9 mouse cellular contexts compared by ENCODE assay signal in genomic region chr4:129020454-129020853, GRCm38 (mm10). TPM values are rescaled to one million over a fixed set of nuclear protein-coding genes. Genes with fewer than 3 reads are reported as not detected.
DNase-seq lines count a peak whose midpoint lies in the region; ATAC-seq and TF ChIP-seq lines count a peak whose summit lies in the region.
"Had no signal": no experiment of that assay in that cellular context is flagged by ENCODE, and none has a peak within 500 bp of the region (broad histone marks: within the 10 kb centered on the region; RNA-seq: fewer than 3 reads in every experiment).

No protein-coding gene starts in this region.

- peak; percentile 68 for DNase-seq in midbrain, embryonic 14.5 days
- DNase-seq in cerebellum, adult 2 months = peak; percentile 77 to 81
- peak; percentile 91 to 95 for DNase-seq in kidney, postnatal 25 days
- DNase-seq in stomach, postnatal 0 days (ENCODE audit: low spot score) = peak; percentile 56

- no peak overlapping the region for H3K4me3 ChIP-seq in midbrain, embryonic 14.5 days (replicated peaks; ENCODE audit: low read depth, low read length)
- no peak overlapping the region for H3K4me3 ChIP-seq in midbrain, embryonic 16.5 days (ENCODE audit: low read depth, low read length)
- no peak overlapping the region for H3K4me3 ChIP-seq in cerebellum, adult 2 months (replicated peaks; ENCODE audit: insufficient read depth, low read depth, low read length)
- H3K4me3 ChIP-seq in lung, embryonic 15.5 days = no peak overlapping the region
- H3K4me3 ChIP-seq in stomach, postnatal 0 days (ENCODE audit: low read depth, low read length) = no peak overlapping the region
- H3K4me3 ChIP-seq: limb, embryonic 13.5 days had no signal

- H3K9me3 ChIP-seq in midbrain, embryonic 14.5 days (ENCODE audit: control insufficient read depth, low read length) = no peaks in the 10 kb centered on the region
- no peaks in the 10 kb centered on the region for H3K9me3 ChIP-seq in midbrain, embryonic 16.5 days (replicated peaks; ENCODE audit: control insufficient read depth, low read length, poor library complexity, severe bottlenecking)
- H3K9me3 ChIP-seq in lung, embryonic 15.5 days = no peaks in the 10 kb centered on the region
- no peaks in the 10 kb centered on the region for H3K9me3 ChIP-seq in stomach, postnatal 0 days (ENCODE audit: control insufficient read depth, low read length)
- H3K9me3 ChIP-seq: limb, embryonic 13.5 days had no signal

- peak overlapping the region; percentile 28; the same call in 1 of the 2 replicates for H3K27ac ChIP-seq in midbrain, embryonic 14.5 days (replicated peaks; ENCODE audit: low read depth, low read length)
- H3K27ac ChIP-seq in midbrain, embryonic 16.5 days (ENCODE audit: low read length) = no peak overlapping the region
- H3K27ac ChIP-seq in cerebellum, adult 2 months (ENCODE audit: insufficient read depth, low read length) = no peak overlapping the region
- no peak overlapping the region for H3K27ac ChIP-seq in lung, embryonic 15.5 days
- H3K27ac ChIP-seq in stomach, postnatal 0 days (replicated peaks) = no peak overlapping the region
- H3K27ac ChIP-seq: limb, embryonic 13.5 days had no signal

- H3K4me2 ChIP-seq in midbrain, embryonic 14.5 days (ENCODE audit: low read length) = no peak overlapping the region
- no peak overlapping the region for H3K4me2 ChIP-seq in midbrain, embryonic 16.5 days (ENCODE audit: low read length)
- H3K4me2 ChIP-seq in lung, embryonic 15.5 days = no peak overlapping the region
- no peak overlapping the region for H3K4me2 ChIP-seq in stomach, postnatal 0 days (replicated peaks; ENCODE audit: low read depth)
- H3K4me2 ChIP-seq: limb, embryonic 13.5 days had no signal

- H3K9ac ChIP-seq in midbrain, embryonic 14.5 days (replicated peaks; ENCODE audit: low read length) = no peak overlapping the region
- no peak overlapping the region for H3K9ac ChIP-seq in midbrain, embryonic 16.5 days (ENCODE audit: low read depth, low read length)
- H3K9ac ChIP-seq in lung, embryonic 15.5 days = no peak overlapping the region
- no peak overlapping the region for H3K9ac ChIP-seq in stomach, postnatal 0 days (ENCODE audit: low read length)
- H3K9ac ChIP-seq: limb, embryonic 13.5 days had no signal

- WGBS in midbrain, embryonic 14.5 days = 58% methylated on average over 6 of the region's 6 CpGs
- WGBS in midbrain, embryonic 16.5 days = 41% methylated on average over 6 of the region's 6 CpGs
- 4% methylated on average over 6 of the region's 6 CpGs for WGBS in cerebellum, adult 2 months
- 28% methylated on average over 6 of the region's 6 CpGs for WGBS in lung, embryonic 15.5 days
- 40% methylated on average over 6 of the region's 6 CpGs for WGBS in stomach, postnatal 0 days

- ATAC-seq in midbrain, embryonic 14.5 days (ENCODE audit: low FRiP score, low TSS enrichment) = no peak
- ATAC-seq in midbrain, embryonic 16.5 days = no peak
- peak; percentile 18; the same call in 1 of the 2 replicates for ATAC-seq in granulocyte monocyte progenitor cell, adult 5-6 weeks (replicated peaks; ENCODE audit: poor library complexity, severe bottlenecking)
- peak; percentile 82 for ATAC-seq in lung, embryonic 15.5 days (ENCODE audit: borderline replicate concordance, extremely low read depth, low FRiP score, low TSS enrichment)
- peak; percentile 47; the same call in 1 of the 2 replicates for ATAC-seq in stomach, postnatal 0 days (ENCODE audit: low FRiP score, low TSS enrichment)
- no peak; the same call in 1 of the 2 replicates for ATAC-seq in megakaryocyte-erythroid progenitor cell, adult 5-6 weeks (replicated peaks; ENCODE audit: low FRiP score, low TSS enrichment, poor library complexity, severe bottlenecking)

- 0 out of 2 replicates have a peak, but pooled peaks cover 2% of the 10 kb centered on the region for H3K4me1 ChIP-seq in midbrain, embryonic 14.5 days (ENCODE audit: control insufficient read depth, insufficient read depth, low read length)
- peaks cover 5% of the 10 kb centered on the region; the same call in 1 of the 2 replicates for H3K4me1 ChIP-seq in midbrain, embryonic 16.5 days (ENCODE audit: control insufficient read depth, insufficient read depth, low read length)
- peaks cover 17% of the 10 kb centered on the region for H3K4me1 ChIP-seq in cerebellum, adult 2 months (ENCODE audit: control insufficient read depth, insufficient read depth, low read length)
- peaks cover 47% of the 10 kb centered on the region for H3K4me1 ChIP-seq in lung, embryonic 15.5 days
- H3K4me1 ChIP-seq in stomach, postnatal 0 days (replicated peaks; ENCODE audit: control insufficient read depth, insufficient read depth) = 0 out of 2 replicates have a peak, but pooled peaks cover 2% of the 10 kb centered on the region

- no peak for TF ChIP-seq CTCF in cerebellum, adult 2 months (IDR thresholded peaks at IDR 0.05; ENCODE audit: borderline replicate concordance, insufficient read depth, low read depth, low read length)
- no peak for TF ChIP-seq CTCF in stomach, postnatal 0 days (IDR thresholded peaks at IDR 0.05; ENCODE audit: low read depth)

- no peak for TF ChIP-seq POLR2A in cerebellum, adult 2 months (IDR thresholded peaks at IDR 0.05; ENCODE audit: borderline replicate concordance, insufficient read depth, low read length)

- no peaks in the 10 kb centered on the region for H3K36me3 ChIP-seq in midbrain, embryonic 14.5 days (ENCODE audit: control insufficient read depth, insufficient read depth, low read length)
- H3K36me3 ChIP-seq in midbrain, embryonic 16.5 days (ENCODE audit: control insufficient read depth, insufficient read depth, low read length) = no peaks in the 10 kb centered on the region
- H3K36me3 ChIP-seq in lung, embryonic 15.5 days = no peaks in the 10 kb centered on the region
- no peaks in the 10 kb centered on the region for H3K36me3 ChIP-seq in stomach, postnatal 0 days (ENCODE audit: control insufficient read depth, insufficient read depth, low read length)
- H3K36me3 ChIP-seq: limb, embryonic 13.5 days had no signal

- TF ChIP-seq EP300 in stomach, postnatal 0 days (optimal IDR thresholded peaks at IDR 0.05) = no peak

- no peaks in the 10 kb centered on the region for H3K27me3 ChIP-seq in midbrain, embryonic 14.5 days (ENCODE audit: control insufficient read depth, insufficient read depth, low read length)
- H3K27me3 ChIP-seq in midbrain, embryonic 16.5 days (ENCODE audit: control insufficient read depth, insufficient read depth, low read depth, low read length) = no peaks in the 10 kb centered on the region
- H3K27me3 ChIP-seq in cerebellum, adult 2 months (ENCODE audit: control insufficient read depth, insufficient read depth, low read length) = no peaks in the 10 kb centered on the region
- H3K27me3 ChIP-seq in lung, embryonic 15.5 days = no peaks in the 10 kb centered on the region
- H3K27me3 ChIP-seq in stomach, postnatal 0 days (ENCODE audit: control insufficient read depth, insufficient read depth, low read length) = no peaks in the 10 kb centered on the region
- H3K27me3 ChIP-seq: limb, embryonic 13.5 days had no signal

RNA-seq across cellular contexts. Expression of gene Ak2, which starts 28.7 kb away (rescaled TPM):
- 54.5 and 63.3 TPM in 2 replicates for polyA plus RNA-seq in midbrain, embryonic 14.5 days (2014; fragmentation: Nextera tagmentation; extraction: Ambion mirVana)
- polyA plus RNA-seq in midbrain, embryonic 16.5 days (2015; fragmentation: Nextera tagmentation; extraction: Ambion mirVana) = 81.6 and 81.7 TPM in 2 replicates
- 43.9 and 45.7 TPM in 2 replicates for polyA plus RNA-seq in cerebellum, adult 2 months (2012; rRNA removed)
- total RNA-seq in granulocyte monocyte progenitor cell, adult 5-6 weeks (2014; fragmentation: Nextera tagmentation) = 166 and 176 TPM in 2 replicates
- 169 and 186 TPM in 2 replicates for total RNA-seq in granulocyte monocyte progenitor cell, adult 5-6 weeks (2017)
- 182 and 187 TPM in 2 replicates for polyA plus RNA-seq in lung, embryonic 15.5 days (2015; fragmentation: Nextera tagmentation; extraction: Ambion mirVana)
- polyA plus RNA-seq in stomach, postnatal 0 days (2015; fragmentation: Nextera tagmentation; extraction: Ambion mirVana) = 137 and 138 TPM in 2 replicates
- total RNA-seq in megakaryocyte-erythroid progenitor cell, adult 5-6 weeks (2014; fragmentation: Nextera tagmentation) = 192 and 206 TPM in 2 replicates
- total RNA-seq in megakaryocyte-erythroid progenitor cell, adult 5-6 weeks (2017) = 179 and 181 TPM in 2 replicates

RNA-seq across cellular contexts. Expression of gene Rnf19b, which starts 37.6 kb away (rescaled TPM):
- 33.8 and 35.3 TPM in 2 replicates for polyA plus RNA-seq in midbrain, embryonic 14.5 days (2014; fragmentation: Nextera tagmentation; extraction: Ambion mirVana)
- 31.4 and 37.5 TPM in 2 replicates for polyA plus RNA-seq in midbrain, embryonic 16.5 days (2015; fragmentation: Nextera tagmentation; extraction: Ambion mirVana)
- polyA plus RNA-seq in cerebellum, adult 2 months (2012; rRNA removed) = 137 and 154 TPM in 2 replicates
- total RNA-seq in granulocyte monocyte progenitor cell, adult 5-6 weeks (2014; fragmentation: Nextera tagmentation) = 30.6 and 31.7 TPM in 2 replicates
- 54.3 and 75.1 TPM in 2 replicates for total RNA-seq in granulocyte monocyte progenitor cell, adult 5-6 weeks (2017)
- polyA plus RNA-seq in lung, embryonic 15.5 days (2015; fragmentation: Nextera tagmentation; extraction: Ambion mirVana) = 7.3 and 7.6 TPM in 2 replicates
- polyA plus RNA-seq in stomach, postnatal 0 days (2015; fragmentation: Nextera tagmentation; extraction: Ambion mirVana) = 7.0 and 7.6 TPM in 2 replicates
- total RNA-seq in megakaryocyte-erythroid progenitor cell, adult 5-6 weeks (2014; fragmentation: Nextera tagmentation) = 12.1 and 15.0 TPM in 2 replicates
- 26.7 and 28.3 TPM in 2 replicates for total RNA-seq in megakaryocyte-erythroid progenitor cell, adult 5-6 weeks (2017)

RNA-seq across cellular contexts. Expression of gene Azin2, which starts 58.2 kb away (rescaled TPM):
- polyA plus RNA-seq in midbrain, embryonic 14.5 days (2014; fragmentation: Nextera tagmentation; extraction: Ambion mirVana) = 18.0 and 19.6 TPM in 2 replicates
- 16.6 and 20.2 TPM in 2 replicates for polyA plus RNA-seq in midbrain, embryonic 16.5 days (2015; fragmentation: Nextera tagmentation; extraction: Ambion mirVana)
- 64.6 TPM in 2 replicates for polyA plus RNA-seq in cerebellum, adult 2 months (2012; rRNA removed)
- total RNA-seq in granulocyte monocyte progenitor cell, adult 5-6 weeks (2014; fragmentation: Nextera tagmentation) = 3.3 and 9.7 TPM in 2 replicates
- total RNA-seq in granulocyte monocyte progenitor cell, adult 5-6 weeks (2017) = 0.21 and 0.95 TPM in 2 replicates
- 18.6 and 22.5 TPM in 2 replicates for polyA plus RNA-seq in lung, embryonic 15.5 days (2015; fragmentation: Nextera tagmentation; extraction: Ambion mirVana)
- 10.8 and 12.3 TPM in 2 replicates for polyA plus RNA-seq in stomach, postnatal 0 days (2015; fragmentation: Nextera tagmentation; extraction: Ambion mirVana)
- not detected in 2 replicates for total RNA-seq in megakaryocyte-erythroid progenitor cell, adult 5-6 weeks (2014; fragmentation: Nextera tagmentation)
- total RNA-seq in megakaryocyte-erythroid progenitor cell, adult 5-6 weeks (2017) = not detected in 2 replicates

Comparison
In these comparisons a context has a peak if more than half of its experiments do, and no peak if none do; other contexts are left out.
1. ATAC-seq: peak in granulocyte monocyte progenitor cell, adult 5-6 weeks (single experiment), lung, embryonic 15.5 days (single experiment) and stomach, postnatal 0 days (single experiment); none in midbrain, embryonic 14.5 days (single experiment), midbrain, embryonic 16.5 days (single experiment) and megakaryocyte-erythroid progenitor cell, adult 5-6 weeks (single experiment).
2. Peak in every context shown above with its lines, with median percentiles within 50 percentile points of each other: DNase-seq.